Mouse (Mus musculus) stomach, postnatal 0 days (tissue): ENCODE measurements at regions not wholly inside any gene's neighbourhood (a gene's known extent, or its start where the extent isn't known, plus 50 kb on each side); places are given as distances from the start of the nearest gene placed in this dataset.

Experiments used
- CTCF ChIP-seq: IDR thresholded peaks from 2 replicates; pipeline ENCODE4 v1.5.1; 2016; ENCODE audit warnings: antibody characterized with exemption, low read depth, mild to moderate bottlenecking, moderate library complexity
- EP300 ChIP-seq: optimal IDR thresholded peaks from 2 replicates; pipeline ENCODE3; 2016; ENCODE audit warnings: antibody characterized with exemption

- TF ChIP-seq CTCF: no peak
- TF ChIP-seq EP300: no peak
These were observed 202.7 kb downstream of the Pou4f1 start for GRCm38 (mm10) chr14:104264919-104265764.
